Mouse (Mus musculus) hematopoietic stem cell, adult 5-6 weeks (primary cell): Measurements from ENCODE around the gene Usp49. TPM values are rescaled to one million over a fixed set of nuclear protein-coding genes. Genes with fewer than 3 reads are reported as not detected.

Experiments used
- ATAC-seq, 2 experiments: fragments of 125-278 bp in 1 of 2; replicated peaks in 1 of 2; 2 replicates each; pipeline ENCODE4 v1.8.0; 2016 to 2017; ENCODE audit warnings: inconsistent platforms in 2 of 2, mild to moderate bottlenecking in 2 of 2, moderate number of reproducible peaks in 2 of 2, low read depth in 1 of 2, moderate TSS enrichment in 1 of 2; ENCODE audit not compliant: low FRiP score in 2 of 2, poor library complexity in 2 of 2, severe bottlenecking in 2 of 2, insufficient read depth in 1 of 2, low TSS enrichment in 1 of 2
- total RNA-seq: library from RNA; stranded (forward); fragments of 172-1452, 232-1000 nt; gene quantifications from 2 replicates; pipeline ENCODE4 v1.2.3, GENCODE M21; 2017

Usp49 gene
- total RNA-seq, 1 experiment from 2014 or later = 5.4 TPM

- peak; percentile 35 to 42; a peak in 2 of 4 replicates for ATAC-seq
These were observed 42.0 kb downstream of the Usp49 start for GRCm38 (mm10) chr17:47672311-47673111.

GRCm38 (mm10) chr17:47676581-47676980, 46.1 kb downstream of the Usp49 start:
- ATAC-seq = peak; percentile 59 to 76

- ATAC-seq = no peak
These were observed 47.7 kb downstream of the Usp49 start for GRCm38 (mm10) chr17:47678238-47678637.

- ATAC-seq = no peak
These were observed 48.2 kb downstream of the Usp49 start for GRCm38 (mm10) chr17:47678702-47679101.

- no peak for ATAC-seq
These were observed 52.3 kb downstream of the Usp49 start for GRCm38 (mm10) chr17:47682836-47683235.

GRCm38 (mm10) chr17:47687409-47688343, 57.2 kb downstream of the Usp49 start:
- ATAC-seq = peak; percentile 89 to 92

DNA sequence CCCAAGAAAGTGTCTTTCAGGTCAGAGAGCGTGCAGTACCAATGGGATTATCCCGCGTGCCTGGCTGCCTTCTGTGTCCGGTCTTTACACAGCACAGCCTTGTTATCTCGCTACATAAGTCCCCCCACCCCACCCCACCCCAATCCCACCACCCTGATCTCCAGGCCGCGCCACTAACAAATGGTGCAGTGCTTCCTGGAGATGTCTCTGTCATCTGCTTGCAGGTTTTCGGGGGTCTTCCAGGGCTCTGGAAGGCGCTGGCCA, 57.8 kb downstream of the Usp49 start, which contains the start of gene Tomm6:
Gene Tomm6, minus strand, starts transcription at position 43 of the 264 bp plus-strand sequence.
- ATAC-seq = no peak

- ATAC-seq = peak in 1 of 2 experiments; percentile 21; a peak in 1 of 4 replicates
These were observed 58.4 kb downstream of the Usp49 start, which contains the start of gene Frs3 for GRCm38 (mm10) chr17:47688608-47689575. Gene Frs3 (plus strand): TSS chr17:47689030.

DNA sequence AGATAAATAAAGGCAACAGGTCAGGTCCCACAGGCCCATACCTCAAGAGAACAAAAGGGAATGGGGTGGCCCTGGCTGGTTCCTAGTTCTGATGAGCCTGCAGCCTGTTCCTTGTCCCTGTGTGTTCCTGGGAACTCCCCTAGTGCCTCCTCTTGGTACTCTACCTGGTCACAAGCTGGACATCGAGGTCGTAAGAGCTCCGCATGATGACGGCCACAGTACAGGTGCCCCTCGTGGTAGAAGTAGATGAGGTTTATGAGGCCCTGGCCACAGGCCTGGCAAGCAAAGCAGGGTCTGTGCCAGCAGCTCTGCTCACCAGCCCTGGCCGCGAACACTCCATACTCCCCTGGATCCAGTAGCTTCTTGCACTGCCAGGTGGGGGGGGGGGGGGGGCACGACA, 59.4 kb downstream of the Usp49 start:
- ATAC-seq = no peak

DNA sequence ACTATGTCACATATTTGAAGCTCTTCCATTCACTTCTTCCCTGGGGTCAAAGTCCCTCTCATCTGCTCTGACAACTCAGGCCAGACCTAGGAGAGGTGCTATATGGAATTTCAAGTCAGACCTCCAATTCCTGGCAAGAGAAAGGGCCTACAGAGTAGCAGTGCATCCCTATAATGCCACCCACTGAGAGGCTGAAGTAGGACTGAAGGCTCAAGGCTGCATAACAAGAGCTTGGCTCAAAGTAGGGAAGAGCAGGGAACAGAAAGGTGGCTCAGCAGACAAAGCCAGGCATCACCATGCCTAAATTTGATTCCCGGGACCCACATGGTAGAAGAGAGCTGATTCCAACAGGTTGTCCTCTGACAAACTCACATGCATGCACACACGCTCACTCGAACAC, 61.2 kb downstream of the Usp49 start:
- no peak for ATAC-seq

GRCm38 (mm10) chr17:47693671-47694441, 63.4 kb downstream of the Usp49 start:
- no peak for ATAC-seq

DNA sequence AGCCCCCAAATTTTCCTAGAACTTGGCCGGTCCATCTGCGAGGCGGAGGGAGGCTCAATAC, 63.8 kb downstream of the Usp49 start, which contains the start of gene Gm21981:
Gene Gm21981, minus strand, starts transcription at position 14 of the 61 bp plus-strand sequence.
- ATAC-seq = no peak

DNA sequence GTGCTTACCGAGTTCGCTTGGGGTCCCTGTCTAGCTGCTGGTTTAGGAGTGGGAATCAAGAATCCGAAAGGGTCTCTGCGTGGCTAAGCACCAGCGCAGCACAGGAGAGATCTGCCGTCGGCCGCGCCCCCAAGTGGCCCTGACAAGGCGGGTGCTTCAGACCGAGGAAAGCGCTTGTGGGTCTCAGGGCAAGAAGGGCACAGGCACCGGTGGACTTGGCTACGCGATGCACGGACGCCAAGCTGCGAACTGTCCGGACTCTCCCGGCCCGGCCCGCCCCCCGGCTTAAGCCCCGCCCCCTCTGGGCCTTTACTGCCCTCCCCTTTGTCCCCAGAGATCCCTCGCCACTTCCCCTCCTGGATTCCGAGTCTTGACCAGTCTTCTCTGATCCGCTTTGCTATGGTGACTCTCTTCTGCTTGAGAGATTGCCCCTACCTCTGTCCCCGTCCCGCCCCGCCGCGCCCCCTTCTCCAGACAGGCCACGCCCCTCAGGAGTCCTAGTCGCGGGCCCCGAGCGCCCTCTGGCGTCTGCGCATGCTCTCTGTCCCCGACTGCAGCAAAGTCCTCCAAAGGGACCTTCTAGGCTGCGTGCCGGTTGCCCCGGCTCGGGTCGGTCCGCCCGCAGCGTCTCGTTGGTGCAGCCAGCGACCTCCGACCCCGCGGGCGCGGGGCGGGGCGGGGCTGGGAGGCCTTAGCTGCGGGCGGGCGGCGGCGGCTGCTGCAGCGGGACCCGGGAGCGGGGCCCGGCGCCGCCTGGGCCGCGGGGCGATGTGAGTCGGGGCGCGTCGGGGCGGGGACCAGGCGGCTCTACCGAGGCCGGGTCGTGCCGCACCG, 64.2 kb downstream of the Usp49 start, which contains the start of gene Prickle4:
Gene Prickle4, minus strand, starts transcription at position 234 of the 834 bp plus-strand sequence.
- ATAC-seq = peak; percentile 82 to 91

GRCm38 (mm10) chr17:47695337-47695710, 64.8 kb downstream of the Usp49 start:
- no peak for ATAC-seq

GRCm38 (mm10) chr17:47698156-47698555, 67.7 kb downstream of the Usp49 start:
- ATAC-seq = no peak

- ATAC-seq = no peak
These were observed 68.6 kb downstream of the Usp49 start for GRCm38 (mm10) chr17:47699055-47699454.
